Mouse (Mus musculus) embryonic fibroblast, embryonic 13.5 days (primary cell): ENCODE measurements at regions not wholly inside any gene's neighbourhood (a gene's known extent, or its start where the extent isn't known, plus 50 kb on each side); places are given as distances from the start of the nearest gene placed in this dataset.

ENCODE experiments used
- CTCF ChIP-seq: IDR thresholded peaks from 2 replicates; pipeline ENCODE4 v1.5.1; 2011; ENCODE audit warnings: mild to moderate bottlenecking, control low read depth, low read length, moderate library complexity, borderline replicate concordance; ENCODE audit not compliant: insufficient read depth
- POLR2A ChIP-seq: IDR thresholded peaks from 2 replicates; pipeline ENCODE4 v1.6.1; 2011; ENCODE audit warnings: low read depth, mild to moderate bottlenecking, control low read depth, low read length, moderate library complexity

- TF ChIP-seq CTCF (no peak), POLR2A (no peak)
These were observed 136.9 kb downstream of the Tle3 start for GRCm38 (mm10) chr9:61509091-61509490.
